In genomic region chr1:111660099-111660670, GRCm38 (mm10) we compare ENCODE assay signal across 10 mouse cellular contexts.
DNase-seq lines count a peak whose midpoint lies in the region; ATAC-seq and TF ChIP-seq lines count a peak whose summit lies in the region.
"Had no signal": no experiment of that assay in that cellular context is flagged by ENCODE, and none has a peak within 500 bp of the region (broad histone marks: within the 10 kb centered on the region; RNA-seq: fewer than 3 reads in every experiment).

No protein-coding gene starts in this region.

- WGBS in intestine, postnatal 0 days: 5% methylated on average over 2 of the region's 2 CpGs
- 7% methylated on average over 2 of the region's 2 CpGs for WGBS in intestine, embryonic 15.5 days
- WGBS in midbrain, embryonic 12.5 days: 5% methylated on average over 2 of the region's 2 CpGs
- 4% methylated on average over 2 of the region's 2 CpGs for WGBS in thymus, adult 2 months

- in situ Hi-C loops in ES-E14 (cut with MboI; ENCODE audit: low sequenced_read_pairs in 2 of 2, unreplicated experiment in 2 of 2): loop anchor here (10.0 to 25.0 kb wide), 2 partner anchors 702 to 715 kb away; no protein-coding TSS in a partner anchor

- H3K9me3 ChIP-seq in intestine, postnatal 0 days (ENCODE audit: control insufficient read depth): no peaks in the 10 kb centered on the region
- no peaks in the 10 kb centered on the region for H3K9me3 ChIP-seq in intestine, embryonic 15.5 days
- no peaks in the 10 kb centered on the region for H3K9me3 ChIP-seq in ES-E14 (ENCODE audit: control insufficient read depth, insufficient read depth, low read depth, low read length)
- H3K9me3 ChIP-seq in midbrain, embryonic 12.5 days: no peaks in the 10 kb centered on the region
- H3K9me3 ChIP-seq: embryonic facial prominence, embryonic 13.5 days; liver, embryonic 13.5 days had no signal

- H3K36me3 ChIP-seq in intestine, postnatal 0 days (ENCODE audit: control insufficient read depth, insufficient read depth): no peaks in the 10 kb centered on the region
- no peaks in the 10 kb centered on the region for H3K36me3 ChIP-seq in intestine, embryonic 15.5 days
- H3K36me3 ChIP-seq in ES-E14 (ENCODE audit: control insufficient read depth, insufficient read depth, low read length, poor library complexity, severe bottlenecking): no peaks in the 10 kb centered on the region
- H3K36me3 ChIP-seq in midbrain, embryonic 12.5 days: no peaks in the 10 kb centered on the region
- no peaks in the 10 kb centered on the region for H3K36me3 ChIP-seq in thymus, adult 2 months (ENCODE audit: control insufficient read depth, insufficient read depth, low read length)
- H3K36me3 ChIP-seq: embryonic facial prominence, embryonic 13.5 days; liver, embryonic 13.5 days had no signal

- no peak overlapping the region for H3K27ac ChIP-seq in intestine, postnatal 0 days (ENCODE audit: low read depth, low read length)
- H3K27ac ChIP-seq in intestine, embryonic 15.5 days: no peak overlapping the region
- no peak overlapping the region for H3K27ac ChIP-seq in ES-E14 (ENCODE audit: insufficient read depth, low read depth, low read length, poor library complexity, severe bottlenecking)
- H3K27ac ChIP-seq in midbrain, embryonic 12.5 days (replicated peaks): no peak overlapping the region
- H3K27ac ChIP-seq in thymus, adult 2 months (ENCODE audit: control insufficient read depth, insufficient read depth, low read length): no peak overlapping the region
- H3K27ac ChIP-seq: embryonic facial prominence, embryonic 13.5 days; liver, embryonic 13.5 days had no signal

- peak; percentile 1 for DNase-seq in 3134 (ENCODE audit: extremely low read depth, insufficient read length, low spot score)
- peak; percentile 15 for DNase-seq in ES-E14 (ENCODE audit: low read depth, low spot score)
- DNase-seq in embryo, embryonic 9.5 days (ENCODE audit: extremely low spot score): peak; percentile 41
- DNase-seq in thymus, postnatal 4 days: no peak
- DNase-seq in thymus, adult 2 months: no peak
- DNase-seq: liver, embryonic 13.5 days had no signal

- peak; percentile 80 for TF ChIP-seq CTCF in intestine, postnatal 0 days (IDR thresholded peaks at IDR 0.05; ENCODE audit: low read depth)
- no peak for TF ChIP-seq CTCF in thymus, adult 2 months (IDR thresholded peaks at IDR 0.05; ENCODE audit: borderline replicate concordance, control insufficient read depth, extremely low read depth, insufficient read depth, low read length, poor library complexity)

- no peaks in the 10 kb centered on the region for H3K27me3 ChIP-seq in intestine, postnatal 0 days (replicated peaks; ENCODE audit: control insufficient read depth, insufficient read depth, low read length)
- H3K27me3 ChIP-seq in intestine, embryonic 15.5 days (replicated peaks): no peaks in the 10 kb centered on the region
- no peaks in the 10 kb centered on the region for H3K27me3 ChIP-seq in midbrain, embryonic 12.5 days
- no peaks in the 10 kb centered on the region for H3K27me3 ChIP-seq in thymus, adult 2 months (ENCODE audit: control insufficient read depth, insufficient read depth, low read length)
- H3K27me3 ChIP-seq: embryonic facial prominence, embryonic 13.5 days; liver, embryonic 13.5 days had no signal

- H3K4me3 ChIP-seq in intestine, postnatal 0 days (ENCODE audit: low read depth, low read length): no peak overlapping the region
- no peak overlapping the region for H3K4me3 ChIP-seq in intestine, embryonic 15.5 days (replicated peaks)
- H3K4me3 ChIP-seq in ES-E14 (ENCODE audit: insufficient read depth in 1 of 2, low read depth in 1 of 2, low read length in 2 of 2, poor library complexity in 1 of 2, severe bottlenecking in 1 of 2): no peak overlapping the region
- no peak overlapping the region for H3K4me3 ChIP-seq in midbrain, embryonic 12.5 days
- no peak overlapping the region for H3K4me3 ChIP-seq in thymus, adult 2 months (ENCODE audit: control insufficient read depth, insufficient read depth, low read length)
- H3K4me3 ChIP-seq: embryonic facial prominence, embryonic 13.5 days; liver, embryonic 13.5 days had no signal

- H3K9ac ChIP-seq in intestine, postnatal 0 days (ENCODE audit: low read depth, low read length): no peak overlapping the region
- no peak overlapping the region for H3K9ac ChIP-seq in intestine, embryonic 15.5 days
- no peak overlapping the region for H3K9ac ChIP-seq in ES-E14 (ENCODE audit: insufficient read depth, low read depth, low read length, poor library complexity, severe bottlenecking)
- H3K9ac ChIP-seq in midbrain, embryonic 12.5 days (replicated peaks): no peak overlapping the region
- H3K9ac ChIP-seq: embryonic facial prominence, embryonic 13.5 days; liver, embryonic 13.5 days had no signal

- no peak overlapping the region for H3K4me2 ChIP-seq in intestine, postnatal 0 days (replicated peaks; ENCODE audit: low read depth)
- no peak overlapping the region for H3K4me2 ChIP-seq in intestine, embryonic 15.5 days (replicated peaks)
- no peak overlapping the region for H3K4me2 ChIP-seq in midbrain, embryonic 12.5 days (replicated peaks)
- H3K4me2 ChIP-seq: embryonic facial prominence, embryonic 13.5 days; liver, embryonic 13.5 days had no signal

- no peak for ATAC-seq in intestine, postnatal 0 days
- no peak for ATAC-seq in intestine, embryonic 15.5 days
- ATAC-seq in midbrain, embryonic 12.5 days (ENCODE audit: low FRiP score, low read depth): peak; percentile 72

- no peaks in the 10 kb centered on the region for H3K4me1 ChIP-seq in intestine, postnatal 0 days (replicated peaks; ENCODE audit: control insufficient read depth, insufficient read depth, low read length)
- no peaks in the 10 kb centered on the region for H3K4me1 ChIP-seq in intestine, embryonic 15.5 days (replicated peaks)
- no peaks in the 10 kb centered on the region for H3K4me1 ChIP-seq in ES-E14 (ENCODE audit: control insufficient read depth in 2 of 2, insufficient read depth in 2 of 2, low read length in 2 of 2, poor library complexity in 1 of 2)
- no peaks in the 10 kb centered on the region for H3K4me1 ChIP-seq in midbrain, embryonic 12.5 days
- no peaks in the 10 kb centered on the region for H3K4me1 ChIP-seq in thymus, adult 2 months (replicated peaks; ENCODE audit: control insufficient read depth, insufficient read depth, low read length)
- H3K4me1 ChIP-seq: embryonic facial prominence, embryonic 13.5 days; liver, embryonic 13.5 days had no signal

- TF ChIP-seq POLR2A in thymus, adult 2 months (IDR thresholded peaks at IDR 0.05; ENCODE audit: control insufficient read depth, extremely low read depth, insufficient read depth, low read length, poor library complexity): no peak

TF ChIP-seq in ES-E14, 5 proteins besides CTCF, POLR2A, EP300 and RAD21:
- no peak for TF ChIP-seq MAFK (IDR thresholded peaks at IDR 0.05; ENCODE audit: insufficient read depth, low read depth, low read length)
- TF ChIP-seq ZC3H11A (IDR thresholded peaks at IDR 0.05; ENCODE audit: borderline replicate concordance, low read depth, low read length): peak; percentile 79
TF ChIP-seq in ES-E14: peak in this region for 1.

Comparison
In these comparisons a context has a peak if more than half of its experiments do, and no peak if none do; other contexts are left out.
1. DNase-seq: peak in 3134 (single experiment), ES-E14 (single experiment) and embryo, embryonic 9.5 days (single experiment); none in thymus, postnatal 4 days (single experiment) and thymus, adult 2 months (single experiment).